Mouse (Mus musculus) hindbrain, postnatal 0 days (tissue): ENCODE data around the gene Il27. TPM values are rescaled to one million over a fixed set of nuclear protein-coding genes. Genes with fewer than 3 reads are reported as not detected.

ENCODE experiments used
- ATAC-seq: fragments of 200-750 bp; cut with Nextera tagmentation; 2 replicates; pipeline ENCODE4 v1.8.0; 2017; ENCODE audit warnings: mild to moderate bottlenecking, moderate TSS enrichment, moderate library complexity
- DNase-seq: peaks from one replicate; pipeline ENCODE4 v3.0.0-alpha.2; 2015; ENCODE audit warnings: low spot score
- H3K27ac ChIP-seq: fragments of 300-500 bp; sonication (generic); 2 replicates; pipeline ENCODE4 v1.5.1; 2014; ENCODE audit warnings: mild to moderate bottlenecking
- H3K27me3 ChIP-seq: fragments of 300-500 bp; sonication (generic); 2 replicates; pipeline ENCODE4 v1.6.1; 2014; ENCODE audit warnings: low read length, mixed read lengths; ENCODE audit not compliant: insufficient read depth
- H3K36me3 ChIP-seq: fragments of 300-500 bp; sonication (generic); 2 replicates; pipeline ENCODE4 v1.6.1; 2014; ENCODE audit warnings: low read length, mixed read lengths; ENCODE audit not compliant: insufficient read depth
- H3K4me1 ChIP-seq: fragments of 300-500 bp; sonication (generic); 2 replicates; pipeline ENCODE4 v1.6.1; 2014; ENCODE audit warnings: antibody characterized with exemption, low read length, mixed read lengths; ENCODE audit not compliant: insufficient read depth
- H3K4me2 ChIP-seq: fragments of 300-500 bp; sonication (generic); 2 replicates; pipeline ENCODE4 v1.6.1; 2014; ENCODE audit warnings: low read depth, mild to moderate bottlenecking, low read length, moderate library complexity, mixed read lengths
- H3K4me3 ChIP-seq: fragments of 300-500 bp; sonication (generic); 2 replicates; pipeline ENCODE4 v1.5.1; 2014; ENCODE audit warnings: low read length
- H3K9ac ChIP-seq: fragments of 300-500 bp; sonication (generic); replicated peaks from 2 replicates; pipeline ENCODE4 v1.6.1; 2014; ENCODE audit warnings: mild to moderate bottlenecking, low read length, moderate library complexity, mixed read lengths
- H3K9me3 ChIP-seq: fragments of 300-500 bp; sonication (generic); 2 replicates; pipeline ENCODE4 v1.6.1; 2016; ENCODE audit warnings: low read length, mixed read lengths
- CTCF ChIP-seq: IDR thresholded peaks from 2 replicates; pipeline ENCODE4 v1.5.1; 2016; ENCODE audit warnings: antibody characterized with exemption, control low read depth, low read depth
- WGBS: fragments of 180-500 bp; shearing (Covaris S2); extraction: QIAGEN DNeasy Blood & Tissue Kit; methylation state at CpG from one replicate; pipeline ENCODE4 v1.1.7; 2014; 5-methylcytosine and 5-hydroxymethylcytosine counted together
- microRNA-seq, 2 experiments: library from miRNA; unstranded; fragments of <30 nt; microRNA quantifications; one replicate each; pipeline ENCODE4; 2016
- polyA plus RNA-seq: library from polyadenylated mRNA; unstranded; fragments of >200 nt; fragmentation: Nextera tagmentation; extraction: Ambion mirVana; gene quantifications from 2 replicates; pipeline ENCODE4 v1.2.1, GENCODE M21; 2015
- total RNA-seq: library from RNA; depleted of rRNA; stranded (reverse); fragments of >200 nt; gene quantifications from 2 replicates; pipeline ENCODE4 v1.2.3, GENCODE M21; 2014; rRNA removed

Gene Il27
- total and polyA plus RNA-seq, 2 experiments from 2014 or later = 0.94 TPM; not detected in 1

DNA sequence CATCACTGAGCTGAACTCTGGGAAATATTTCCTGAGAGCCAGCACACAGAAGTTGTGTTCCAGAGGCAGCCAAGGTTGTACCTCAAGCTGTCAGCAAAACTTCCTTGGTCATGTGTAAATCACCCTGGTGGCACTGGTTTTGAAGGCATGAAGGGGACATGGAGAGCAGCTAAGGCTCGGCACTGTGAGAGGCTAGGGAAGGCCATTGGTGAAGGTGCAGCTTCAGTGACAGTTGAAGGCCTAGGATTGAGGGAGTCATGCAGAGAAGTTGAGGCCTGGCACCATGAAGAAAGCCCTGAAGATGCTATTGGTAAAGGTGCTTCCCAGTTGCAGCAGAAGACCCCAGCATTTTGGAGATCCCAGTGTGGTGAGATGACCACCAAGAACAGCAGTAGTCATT lies 53.1 kb downstream of the Il27 start:
- Histone ChIP-seq H3K4me1 (no peaks in the 10 kb centered on the region), H3K9ac (no peak overlapping the region), H3K4me3 (no peak overlapping the region), H3K36me3 (peaks cover 7% of the 10 kb centered on the region), H3K4me2 (no peak overlapping the region), H3K27me3 (no peaks in the 10 kb centered on the region), H3K27ac (no peak overlapping the region), H3K9me3 (no peaks in the 10 kb centered on the region)
- 85% methylated on average over 1 of the region's 1 CpGs for whole genome bisulfite sequencing
- no peak for TF ChIP-seq CTCF
- no peak for ATAC-seq
- no peak for DNase-seq

Small RNAs within 50 kb of the gene (microRNA-seq; reads per million reads assigned to microRNA genes)
- gene Mir7059 = 2.9 to 3.3 reads per million in 2 experiments

Other genes starting within 250 kb of the Il27 start
- 0.37 TPM in 1 of 2 replicates, not detected in the other for gene Lat, start 225.4 kb downstream of the Il27 start, total RNA-seq
- 0.96 and 1.1 TPM in 2 replicates for gene Lat, start 225.4 kb downstream of the Il27 start, polyA plus RNA-seq
- 102 and 125 TPM in 2 replicates for gene Spns1, start 217.5 kb downstream of the Il27 start, total RNA-seq
- gene Spns1, start 217.5 kb downstream of the Il27 start, polyA plus RNA-seq = 80.9 and 83.7 TPM in 2 replicates
- 6.1 and 6.4 TPM in 2 replicates for gene Nfatc2ip, start 198.2 kb downstream of the Il27 start, total RNA-seq
- 2.9 and 3.0 TPM in 2 replicates for gene Nfatc2ip, start 198.2 kb downstream of the Il27 start, polyA plus RNA-seq
- 0.16 TPM in 1 of 2 replicates, not detected in the other for gene Cd19, start 180.1 kb downstream of the Il27 start, total RNA-seq
- 0.05 TPM in 1 of 2 replicates, not detected in the other for gene Cd19, start 180.1 kb downstream of the Il27 start, polyA plus RNA-seq
- gene Rabep2, start 166.2 kb downstream of the Il27 start, total RNA-seq = 22.2 and 22.5 TPM in 2 replicates
- 19.2 TPM in 2 replicates for gene Rabep2, start 166.2 kb downstream of the Il27 start, polyA plus RNA-seq
- gene Atp2a1, start 131.8 kb downstream of the Il27 start, total RNA-seq = 0.99 and 5.4 TPM in 2 replicates
- 0.40 and 0.68 TPM in 2 replicates for gene Atp2a1, start 131.8 kb downstream of the Il27 start, polyA plus RNA-seq
- gene Sh2b1, start 119.5 kb downstream of the Il27 start, total RNA-seq = 34.1 and 41.1 TPM in 2 replicates
- gene Sh2b1, start 119.5 kb downstream of the Il27 start, polyA plus RNA-seq = 50.4 and 54.5 TPM in 2 replicates
- gene Tufm, start 107.6 kb downstream of the Il27 start, total RNA-seq = 62.5 and 66.1 TPM in 2 replicates
- gene Tufm, start 107.6 kb downstream of the Il27 start, polyA plus RNA-seq = 106 TPM in 2 replicates
- gene Atxn2l, start 91.5 kb downstream of the Il27 start, total RNA-seq = 71.1 and 72.3 TPM in 2 replicates
- gene Atxn2l, start 91.5 kb downstream of the Il27 start, polyA plus RNA-seq = 45.9 and 54.0 TPM in 2 replicates
- 112 and 118 TPM in 2 replicates for gene Eif3c, start 28.5 kb downstream of the Il27 start, total RNA-seq
- gene Eif3c, start 28.5 kb downstream of the Il27 start, polyA plus RNA-seq = 198 and 204 TPM in 2 replicates
- gene Apobr, start 10.0 kb downstream of the Il27 start, total RNA-seq = 0.25 and 6.3 TPM in 2 replicates
- 0.47 and 0.50 TPM in 2 replicates for gene Apobr, start 10.0 kb downstream of the Il27 start, polyA plus RNA-seq
- 27.7 and 34.2 TPM in 2 replicates for gene Cln3, start 9.1 kb downstream of the Il27 start, total RNA-seq
- gene Cln3, start 9.1 kb downstream of the Il27 start, polyA plus RNA-seq = 22.3 and 25.1 TPM in 2 replicates
- 5.9 and 6.7 TPM in 2 replicates for gene Nupr1, start 35.9 kb upstream of the Il27 start, total RNA-seq
- gene Nupr1, start 35.9 kb upstream of the Il27 start, polyA plus RNA-seq = 19.1 and 19.5 TPM in 2 replicates
- 35.1 and 36.3 TPM in 2 replicates for gene Sgf29, start 54.4 kb upstream of the Il27 start, total RNA-seq
- 47.0 and 49.9 TPM in 2 replicates for gene Sgf29, start 54.4 kb upstream of the Il27 start, polyA plus RNA-seq
- 22.1 and 34.8 TPM in 2 replicates for gene Sult1a1, start 81.5 kb upstream of the Il27 start, total RNA-seq
- gene Sult1a1, start 81.5 kb upstream of the Il27 start, polyA plus RNA-seq = 19.4 and 22.4 TPM in 2 replicates
- gene Bola2, start 100.5 kb upstream of the Il27 start, total RNA-seq = 67.1 and 122 TPM in 2 replicates
- gene Bola2, start 100.5 kb upstream of the Il27 start, polyA plus RNA-seq = 164 and 172 TPM in 2 replicates
- gene Slx1b, start 100.8 kb upstream of the Il27 start, total RNA-seq = 17.0 and 17.6 TPM in 2 replicates
- gene Slx1b, start 100.8 kb upstream of the Il27 start, polyA plus RNA-seq = 8.6 and 9.3 TPM in 2 replicates
- 113 and 150 TPM in 2 replicates for gene Coro1a, start 112.8 kb upstream of the Il27 start, total RNA-seq
- gene Coro1a, start 112.8 kb upstream of the Il27 start, polyA plus RNA-seq = 88.1 and 93.7 TPM in 2 replicates
- 109 and 132 TPM in 2 replicates for gene Mapk3, start 164.7 kb upstream of the Il27 start, total RNA-seq
- 99.9 and 107 TPM in 2 replicates for gene Mapk3, start 164.7 kb upstream of the Il27 start, polyA plus RNA-seq
- 0.43 and 3.4 TPM in 2 replicates for gene Gdpd3, start 171.4 kb upstream of the Il27 start, total RNA-seq
- 0.92 and 0.99 TPM in 2 replicates for gene Gdpd3, start 171.4 kb upstream of the Il27 start, polyA plus RNA-seq
- 163 and 240 TPM in 2 replicates for gene Ypel3, start 182.0 kb upstream of the Il27 start, total RNA-seq
- 239 and 242 TPM in 2 replicates for gene Ypel3, start 182.0 kb upstream of the Il27 start, polyA plus RNA-seq
- gene Tbx6, start 186.5 kb upstream of the Il27 start, total RNA-seq = 0.16 and 2.1 TPM in 2 replicates
- 0.26 and 0.29 TPM in 2 replicates for gene Tbx6, start 186.5 kb upstream of the Il27 start, polyA plus RNA-seq
- gene Ppp4c, start 197.6 kb upstream of the Il27 start, total RNA-seq = 126 and 199 TPM in 2 replicates
- 142 and 143 TPM in 2 replicates for gene Ppp4c, start 197.6 kb upstream of the Il27 start, polyA plus RNA-seq
- gene Fam57b, start 202.7 kb upstream of the Il27 start, total RNA-seq = 40.1 and 44.8 TPM in 2 replicates
- gene Fam57b, start 202.7 kb upstream of the Il27 start, polyA plus RNA-seq = 40.7 and 44.3 TPM in 2 replicates
- not detected in 2 replicates for gene 4930451I11Rik, start 236.7 kb upstream of the Il27 start, total RNA-seq
- 0.54 TPM in 1 of 2 replicates, not detected in the other for gene 4930451I11Rik, start 236.7 kb upstream of the Il27 start, polyA plus RNA-seq